Mouse (Mus musculus): ENCODE results near the gene Eif4e1b. TPM values are rescaled to one million over a fixed set of nuclear protein-coding genes. Genes with fewer than 3 reads are reported as not detected.

Eif4e1b gene
- not detected in 2 replicates for polyA plus RNA-seq (2016; fragmentation: Nextera tagmentation; extraction: Ambion mirVana)

DNA sequence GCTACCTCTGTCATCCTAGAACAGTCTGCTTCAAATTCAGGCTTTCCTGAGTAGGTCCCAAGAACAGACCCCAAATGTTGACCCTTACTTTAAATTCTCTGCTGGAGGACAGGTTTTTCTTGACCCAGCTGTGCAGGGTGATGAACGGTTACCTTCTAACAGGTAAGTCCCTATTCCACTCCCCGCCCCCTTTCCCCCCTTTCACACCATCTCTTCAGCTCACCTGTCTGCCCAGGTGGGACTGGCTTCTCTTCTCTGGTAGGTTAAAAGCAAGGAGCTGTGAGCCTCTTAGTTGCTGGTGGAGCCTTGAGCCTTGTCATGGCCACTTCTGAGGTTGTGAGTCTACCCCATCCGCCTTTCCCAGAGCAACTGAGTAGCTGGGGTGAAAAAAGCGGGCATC, at the start of gene Eif4e1b:
TSS of gene Eif4e1b (plus strand) at position 301 of the 400 bp plus-strand sequence.
- Histone ChIP-seq H3K27me3 (ENCODE audit: low read depth, poor library complexity, severe bottlenecking) (peaks cover 8% of the 10 kb centered on the region; the same call in 1 of the 2 replicates), H3K27ac (replicated peaks) (no peak within 1 kb of the TSS), H3K9me3 (replicated peaks) (no peaks in the 10 kb centered on the region), H3K4me1 (peaks cover 3% of the 10 kb centered on the region), H3K4me3 (no peak within 1 kb of the TSS), H3K36me3 (no peaks in the 10 kb centered on the region)
- DNase-seq (ENCODE audit: low spot score): no peak
- 92% methylated on average over 4 of the region's 4 CpGs for WGBS

DNA sequence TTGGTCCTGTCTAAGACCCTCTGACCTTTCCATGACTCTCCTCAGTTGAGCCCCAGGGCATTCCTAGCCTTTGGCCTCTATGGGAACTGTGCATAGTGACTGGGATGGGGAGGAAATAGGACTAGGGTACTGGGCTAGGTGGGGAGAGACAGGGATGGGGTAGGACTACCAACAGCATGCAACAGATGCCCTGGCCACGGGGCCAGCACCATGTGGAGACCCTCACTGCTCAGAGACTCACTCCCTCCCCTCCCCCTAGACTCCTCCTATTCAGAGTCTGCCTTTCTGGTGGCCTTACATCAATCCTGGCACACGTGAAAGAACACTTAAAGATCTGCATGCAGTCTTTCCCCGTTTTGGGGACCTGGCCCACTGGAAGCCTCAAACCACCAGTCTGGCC, 46.9 kb upstream of the Eif4e1b start:
- peaks cover 59% of the 10 kb centered on the region for H3K27me3 ChIP-seq (ENCODE audit: low read depth, poor library complexity, severe bottlenecking)
- H3K9me3 ChIP-seq (replicated peaks): no peaks in the 10 kb centered on the region
- peaks cover 47% of the 10 kb centered on the region for H3K36me3 ChIP-seq
- no peak overlapping the region for H3K27ac ChIP-seq (replicated peaks)
- no peak for DNase-seq (ENCODE audit: low spot score)
- 31% methylated on average over 3 of the region's 3 CpGs for WGBS
- peaks cover 27% of the 10 kb centered on the region for H3K4me1 ChIP-seq
- H3K4me3 ChIP-seq: peak overlapping the region; percentile 50; the same call in 1 of the 2 replicates

DNA sequence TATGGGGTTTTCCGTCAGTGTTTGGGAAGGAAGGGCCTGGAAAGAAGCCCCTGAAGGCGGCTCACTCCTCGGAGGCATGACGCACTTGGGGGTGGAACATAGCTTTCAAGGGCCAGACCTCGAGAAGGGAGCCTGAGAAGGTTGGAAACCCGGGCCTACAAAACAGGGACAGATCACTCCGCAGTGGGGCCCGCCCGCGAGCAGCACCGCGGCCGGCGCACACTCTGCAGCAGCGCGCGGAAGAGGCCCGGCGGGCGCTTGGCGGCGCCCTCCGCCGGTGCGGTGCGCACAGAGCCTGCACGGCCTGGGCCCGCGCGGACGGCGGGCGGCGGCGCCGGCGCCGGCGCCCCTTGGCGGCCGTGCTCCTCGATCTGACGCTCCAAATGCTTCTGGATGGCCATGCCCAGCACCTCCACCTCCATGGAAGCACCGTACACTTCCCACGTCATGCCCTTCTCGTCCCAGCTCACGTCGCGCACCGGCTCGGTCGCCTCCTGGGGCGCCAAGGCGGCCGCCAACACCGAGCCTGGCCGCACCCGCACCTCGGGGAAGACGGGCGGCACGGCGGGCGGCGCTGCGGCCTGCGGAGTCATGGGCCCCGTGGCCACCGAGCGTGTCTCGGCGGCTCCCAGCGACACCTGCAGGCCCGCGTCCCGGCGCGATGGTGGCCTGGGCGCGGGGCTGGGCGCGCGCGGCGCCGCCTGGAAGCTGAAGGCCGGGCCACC, 46.1 kb upstream of the Eif4e1b start:
- no peaks in the 10 kb centered on the region for H3K9me3 ChIP-seq (replicated peaks)

GRCm38 (mm10) chr13:54738213-54738601, 45.6 kb upstream of the Eif4e1b start:
- Histone ChIP-seq H3K36me3 (peaks cover 47% of the 10 kb centered on the region), H3K4me1 (peaks cover 27% of the 10 kb centered on the region), H3K9me3 (replicated peaks) (no peaks in the 10 kb centered on the region), H3K27ac (replicated peaks) (no peak overlapping the region; the same call in 1 of the 2 replicates), H3K4me3 (peak overlapping the region; percentile 50), H3K27me3 (ENCODE audit: low read depth, poor library complexity, severe bottlenecking) (peaks cover 59% of the 10 kb centered on the region)
- DNase-seq (ENCODE audit: low spot score): peak; percentile 19
- 3% methylated on average over 34 of the region's 34 CpGs for WGBS

More for the DNA sequence above, 46.1 kb upstream of the Eif4e1b start:
- DNase-seq (ENCODE audit: low spot score): peak; percentile 48
- H3K36me3 ChIP-seq: peaks cover 47% of the 10 kb centered on the region
- peaks cover 27% of the 10 kb centered on the region for H3K4me1 ChIP-seq
- WGBS: 2% methylated on average over 87 of the region's 87 CpGs
- H3K27me3 ChIP-seq (ENCODE audit: low read depth, poor library complexity, severe bottlenecking): peaks cover 59% of the 10 kb centered on the region
- no peak overlapping the region; the same call in 1 of the 2 replicates for H3K27ac ChIP-seq (replicated peaks)
- peak overlapping the region; percentile 50 for H3K4me3 ChIP-seq

DNA sequence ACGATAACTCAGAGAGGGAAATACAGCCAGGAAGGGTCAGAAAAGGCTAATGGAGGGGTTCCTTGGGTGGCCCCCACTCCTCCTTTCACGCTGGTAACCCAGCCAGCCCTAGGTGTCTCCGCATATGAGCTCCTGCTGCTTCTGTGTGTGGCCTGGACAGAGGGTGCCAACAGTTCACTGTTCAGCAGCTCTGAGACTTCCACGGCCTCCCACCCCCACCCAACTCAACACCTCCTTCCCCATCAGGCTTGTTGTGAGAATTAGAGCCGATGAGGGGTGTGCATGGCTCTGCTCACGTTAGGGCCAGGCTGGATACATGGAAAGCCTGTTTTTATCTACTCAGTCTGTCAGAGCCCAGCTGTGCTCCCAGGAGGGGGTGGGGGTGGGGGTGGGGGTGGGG, 37.7 kb upstream of the Eif4e1b start:
- DNase-seq (ENCODE audit: low spot score): no peak
- Histone ChIP-seq H3K4me1 (peaks cover 44% of the 10 kb centered on the region), H3K4me3 (no peak overlapping the region), H3K9me3 (replicated peaks) (no peaks in the 10 kb centered on the region), H3K36me3 (0 out of 2 replicates have a peak, but pooled peaks cover 15% of the 10 kb centered on the region), H3K27ac (replicated peaks) (no peak overlapping the region), H3K27me3 (ENCODE audit: low read depth, poor library complexity, severe bottlenecking) (peaks cover 41% of the 10 kb centered on the region)
- WGBS: 53% methylated on average over 6 of the region's 6 CpGs

DNA sequence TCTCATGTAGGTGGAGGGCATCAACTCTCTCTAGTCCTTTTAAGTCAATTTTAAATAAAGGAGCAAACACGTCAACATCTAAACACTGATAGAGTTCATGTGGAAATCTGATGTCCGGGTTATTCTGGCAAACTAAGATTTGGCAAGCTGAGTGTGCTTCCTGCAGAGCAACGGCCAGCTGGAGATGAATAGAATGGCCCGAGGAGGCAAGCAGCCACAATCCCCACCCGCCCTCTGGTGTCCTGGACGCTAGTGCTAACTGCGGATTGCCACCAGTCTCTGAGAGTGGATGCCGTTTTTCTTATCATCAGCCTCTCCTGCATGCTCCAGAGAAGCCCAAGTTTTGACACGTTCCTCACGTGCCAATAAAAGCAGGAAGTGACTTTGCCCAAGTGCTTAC, 36.9 kb upstream of the Eif4e1b start:
- DNase-seq (ENCODE audit: low spot score): no peak
- Histone ChIP-seq H3K36me3 (0 out of 2 replicates have a peak, but pooled peaks cover 7% of the 10 kb centered on the region), H3K27me3 (ENCODE audit: low read depth, poor library complexity, severe bottlenecking) (peaks cover 48% of the 10 kb centered on the region), H3K9me3 (replicated peaks) (no peaks in the 10 kb centered on the region), H3K27ac (replicated peaks) (no peak overlapping the region), H3K4me3 (no peak overlapping the region; the same call in 1 of the 2 replicates), H3K4me1 (peaks cover 44% of the 10 kb centered on the region)
- 47% methylated on average over 10 of the region's 10 CpGs for WGBS

GRCm38 (mm10) chr13:54748190-54748589, 35.6 kb upstream of the Eif4e1b start:
- Histone ChIP-seq H3K9me3 (replicated peaks) (no peaks in the 10 kb centered on the region), H3K36me3 (0 out of 2 replicates have a peak, but pooled peaks cover 7% of the 10 kb centered on the region), H3K27me3 (ENCODE audit: low read depth, poor library complexity, severe bottlenecking) (peaks cover 54% of the 10 kb centered on the region), H3K4me1 (peaks cover 44% of the 10 kb centered on the region), H3K27ac (replicated peaks) (peak overlapping the region; percentile 87; the same call in 1 of the 2 replicates), H3K4me3 (peak overlapping the region; percentile 75)
- WGBS: 86% methylated on average over 8 of the region's 8 CpGs
- DNase-seq (ENCODE audit: low spot score): no peak

DNA sequence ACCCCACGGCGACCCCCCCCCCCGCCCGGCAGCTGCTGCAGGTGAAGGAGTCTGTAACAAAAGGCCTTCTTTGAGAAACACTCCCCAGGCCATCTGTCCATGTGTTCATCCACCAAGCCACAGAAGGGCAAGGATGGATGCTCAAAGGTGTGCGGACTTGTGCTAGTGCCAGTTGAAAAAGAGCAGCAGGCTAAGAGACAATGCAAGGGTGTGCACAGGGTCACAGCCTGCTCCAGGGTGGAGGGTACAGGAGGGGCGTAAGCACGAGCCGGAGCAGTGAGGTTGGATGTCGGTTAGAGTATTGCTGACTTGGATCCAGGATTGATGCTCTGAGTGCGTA, 35.1 kb upstream of the Eif4e1b start:
- 48% methylated on average over 10 of the region's 10 CpGs for WGBS
- peak overlapping the region; percentile 87 for H3K27ac ChIP-seq (replicated peaks)
- DNase-seq (ENCODE audit: low spot score): no peak
- peaks cover 57% of the 10 kb centered on the region for H3K27me3 ChIP-seq (ENCODE audit: low read depth, poor library complexity, severe bottlenecking)
- peaks cover 44% of the 10 kb centered on the region for H3K4me1 ChIP-seq
- H3K9me3 ChIP-seq (replicated peaks): no peaks in the 10 kb centered on the region
- H3K4me3 ChIP-seq: peak overlapping the region; percentile 75
- 0 out of 2 replicates have a peak, but pooled peaks cover 7% of the 10 kb centered on the region for H3K36me3 ChIP-seq

- peak; percentile 79 for DNase-seq (ENCODE audit: low spot score)
- Histone ChIP-seq H3K27ac (replicated peaks) (peak overlapping the region; percentile 87), H3K27me3 (ENCODE audit: low read depth, poor library complexity, severe bottlenecking) (peaks cover 63% of the 10 kb centered on the region), H3K9me3 (replicated peaks) (no peaks in the 10 kb centered on the region), H3K36me3 (0 out of 2 replicates have a peak, but pooled peaks cover 7% of the 10 kb centered on the region), H3K4me1 (peaks cover 50% of the 10 kb centered on the region), H3K4me3 (peak overlapping the region; percentile 75)
- WGBS: 2% methylated on average over 93 of the region's 100 CpGs
These were observed 34.5 kb upstream of the Eif4e1b start for GRCm38 (mm10) chr13:54749061-54749863.

GRCm38 (mm10) chr13:54749864-54750411, 33.9 kb upstream of the Eif4e1b start, which contains the start of gene Gprin1:
Gene Gprin1 (minus strand): TSS chr13:54749874.
- Histone ChIP-seq H3K4me3 (peak within 1 kb of the TSS; percentile 75), H3K9me3 (replicated peaks) (no peaks in the 10 kb centered on the region), H3K4me1 (peaks cover 49% of the 10 kb centered on the region), H3K36me3 (0 out of 2 replicates have a peak, but pooled peaks cover 4% of the 10 kb centered on the region), H3K27me3 (ENCODE audit: low read depth, poor library complexity, severe bottlenecking) (peaks cover 69% of the 10 kb centered on the region), H3K27ac (replicated peaks) (peak within 1 kb of the TSS; percentile 87)
- WGBS: 3% methylated on average over 29 of the region's 29 CpGs
- no peak for DNase-seq (ENCODE audit: low spot score)

- Histone ChIP-seq H3K4me1 (peaks cover 56% of the 10 kb centered on the region), H3K4me3 (no peak overlapping the region), H3K27me3 (ENCODE audit: low read depth, poor library complexity, severe bottlenecking) (peaks cover 75% of the 10 kb centered on the region), H3K36me3 (no peaks in the 10 kb centered on the region), H3K27ac (replicated peaks) (no peak overlapping the region), H3K9me3 (replicated peaks) (no peaks in the 10 kb centered on the region)
- WGBS: 3% methylated on average over 8 of the region's 8 CpGs
- no peak for DNase-seq (ENCODE audit: low spot score)
These were observed 33.1 kb upstream of the Eif4e1b start for GRCm38 (mm10) chr13:54750699-54751098.

DNA sequence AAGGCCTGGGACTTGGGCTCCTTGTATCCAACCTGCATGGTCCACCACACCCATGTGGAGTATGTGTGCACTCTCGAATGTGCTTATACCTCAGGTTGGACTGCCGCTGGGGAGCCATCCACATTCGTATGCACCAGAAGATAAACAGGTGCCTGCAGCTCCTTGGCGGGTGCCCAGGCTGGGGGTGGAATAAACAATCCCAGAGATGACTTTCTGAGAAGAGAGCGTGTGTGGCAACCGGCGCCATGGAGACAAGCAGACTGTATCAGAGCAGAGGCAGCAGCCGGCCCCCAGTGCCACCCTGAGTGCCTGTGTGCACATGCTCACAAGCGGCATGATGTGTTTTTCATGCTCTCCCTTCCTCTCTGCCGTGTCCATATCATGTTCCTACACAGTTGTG, 31.1 kb upstream of the Eif4e1b start:
- Histone ChIP-seq H3K4me1 (peaks cover 46% of the 10 kb centered on the region), H3K36me3 (no peaks in the 10 kb centered on the region), H3K4me3 (no peak overlapping the region), H3K27me3 (ENCODE audit: low read depth, poor library complexity, severe bottlenecking) (peaks cover 84% of the 10 kb centered on the region), H3K27ac (replicated peaks) (no peak overlapping the region), H3K9me3 (replicated peaks) (no peaks in the 10 kb centered on the region)
- WGBS: 76% methylated on average over 10 of the region's 10 CpGs
- no peak for DNase-seq (ENCODE audit: low spot score)

Measured in midbrain, embryonic 10.5 days (tissue).